Mouse (Mus musculus) cerebellum, adult 11-12 months (tissue): ENCODE measurements around the gene Ulk4.
A peak's percentile ranks its signal among the peaks of the same experiment; 100 is the strongest.

Experiments
- DNase-seq: peaks from one replicate; pipeline ENCODE4 v3.0.0; 2022

Gene Ulk4

GRCm38 (mm10) chr9:121176350-121176749, 100.6 kb downstream of the Ulk4 start:
- no peak for DNase-seq

- no peak for DNase-seq
These were observed 101.8 kb downstream of the Ulk4 start for GRCm38 (mm10) chr9:121175201-121175600.

- DNase-seq = no peak
These were observed 104.9 kb downstream of the Ulk4 start for GRCm38 (mm10) chr9:121172123-121172522.

DNA sequence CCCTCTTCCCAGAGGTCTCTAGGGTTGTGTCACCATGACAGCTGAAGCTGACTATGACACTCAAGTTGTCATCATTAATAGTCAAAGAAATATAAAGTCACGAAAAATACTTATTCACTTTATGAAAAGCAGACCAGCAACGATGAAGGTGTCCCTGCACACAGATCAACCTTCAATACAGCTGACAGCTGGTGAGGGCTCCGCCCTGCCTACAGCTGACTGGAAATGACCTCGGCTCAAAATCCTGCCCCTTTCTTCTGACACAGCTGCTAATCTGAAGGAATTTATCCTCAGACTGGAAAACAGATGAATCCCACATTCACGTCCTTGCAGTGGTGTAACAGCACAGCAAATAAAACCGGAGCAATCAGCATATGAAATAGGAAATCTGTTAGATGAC, 105.4 kb downstream of the Ulk4 start:
- DNase-seq = no peak

DNA sequence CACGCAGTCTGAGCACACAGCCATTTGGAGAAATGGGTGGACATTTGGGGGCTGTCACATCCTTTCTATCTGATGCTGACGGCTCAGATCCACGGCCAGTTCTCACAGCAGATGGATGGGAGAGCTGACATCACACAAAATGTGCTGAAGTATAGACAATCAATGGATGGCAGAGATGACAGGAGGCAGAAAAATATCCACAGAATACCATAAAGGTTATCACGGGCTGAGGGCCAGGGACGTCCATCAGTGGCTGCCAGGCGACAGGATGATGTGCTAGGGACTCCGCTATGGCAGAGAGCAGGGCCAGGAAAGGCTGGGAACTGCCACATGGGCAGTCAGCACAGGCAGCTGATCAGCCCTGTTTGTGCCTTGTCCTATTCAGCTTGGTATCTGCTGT, 112.4 kb downstream of the Ulk4 start:
- DNase-seq = no peak

DNA sequence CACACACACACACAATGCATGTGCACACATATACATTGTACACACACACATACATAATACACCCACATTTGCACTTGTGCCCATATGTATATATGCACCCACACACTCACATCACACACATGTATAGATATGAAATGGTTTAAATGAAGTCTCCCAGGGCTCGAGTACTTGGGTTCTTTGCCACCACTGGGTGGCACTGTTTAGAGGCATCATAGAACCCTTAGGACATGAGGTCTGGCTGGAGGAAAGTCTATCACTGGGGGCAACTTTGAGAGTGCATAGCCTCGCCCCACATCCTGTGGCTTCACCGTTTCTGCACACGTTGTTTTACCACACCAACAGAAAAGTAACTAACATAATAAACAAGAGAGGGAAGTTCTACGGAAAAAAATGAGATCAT, 114.2 kb downstream of the Ulk4 start:
- DNase-seq = no peak

DNA sequence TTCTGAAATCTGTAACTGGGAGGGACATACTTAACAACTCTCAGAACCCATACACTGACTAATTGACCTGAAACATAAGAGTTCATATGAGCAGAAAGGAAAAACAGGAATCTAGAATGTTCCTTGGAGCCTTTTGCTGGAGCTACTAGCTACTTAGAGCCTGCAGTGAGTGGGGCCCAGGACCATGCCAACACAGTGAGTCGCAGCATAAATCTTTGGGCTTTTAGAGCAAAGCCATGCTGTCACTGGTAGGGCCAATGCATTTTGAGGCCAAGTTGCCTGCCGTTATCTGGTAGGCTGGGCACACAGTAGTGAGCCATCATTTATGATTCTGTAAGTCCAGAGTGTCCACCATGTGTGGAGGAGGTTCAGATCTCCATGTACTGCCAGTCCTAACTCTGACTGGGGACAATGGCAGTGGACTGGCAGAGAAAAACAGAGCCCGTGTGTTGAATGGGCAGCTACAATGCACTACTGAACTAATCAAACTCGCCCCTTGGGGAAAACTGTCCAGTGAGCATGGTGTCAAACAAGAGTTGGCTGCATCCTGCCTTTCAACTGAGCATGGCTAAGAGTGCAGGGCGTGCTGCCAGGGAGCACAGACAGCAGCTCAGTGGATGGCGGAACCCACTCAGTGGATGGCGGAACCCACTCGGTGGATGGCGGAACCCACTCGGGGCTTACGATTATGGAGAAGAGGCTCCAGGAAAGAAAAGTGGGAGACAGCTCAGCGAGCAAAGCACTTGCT, 115.0 kb downstream of the Ulk4 start:
- no peak for DNase-seq

- no peak for DNase-seq
These were observed 120.7 kb downstream of the Ulk4 start for GRCm38 (mm10) chr9:121156253-121156831.

DNA sequence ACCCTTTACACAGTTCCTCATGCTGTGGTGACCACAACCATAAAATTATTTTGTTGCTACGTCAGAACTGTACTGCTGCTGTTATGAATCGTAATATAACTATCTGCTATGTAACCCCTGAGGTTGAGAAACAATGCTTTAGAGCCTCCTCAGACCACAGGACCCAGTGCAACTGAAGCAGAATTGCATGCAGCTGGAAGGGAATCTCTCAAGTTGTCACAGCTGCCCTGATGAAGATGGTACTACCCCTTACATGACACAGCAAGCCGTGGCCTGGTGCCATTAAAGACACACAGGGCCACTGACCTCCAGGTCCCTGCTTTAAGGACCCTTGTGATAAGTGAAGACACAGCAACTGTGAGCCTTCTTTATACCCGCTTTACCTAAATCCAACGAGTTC, 123.7 kb downstream of the Ulk4 start:
- DNase-seq = no peak

- DNase-seq = no peak
These were observed 128.4 kb downstream of the Ulk4 start for GRCm38 (mm10) chr9:121148602-121149001.

DNA sequence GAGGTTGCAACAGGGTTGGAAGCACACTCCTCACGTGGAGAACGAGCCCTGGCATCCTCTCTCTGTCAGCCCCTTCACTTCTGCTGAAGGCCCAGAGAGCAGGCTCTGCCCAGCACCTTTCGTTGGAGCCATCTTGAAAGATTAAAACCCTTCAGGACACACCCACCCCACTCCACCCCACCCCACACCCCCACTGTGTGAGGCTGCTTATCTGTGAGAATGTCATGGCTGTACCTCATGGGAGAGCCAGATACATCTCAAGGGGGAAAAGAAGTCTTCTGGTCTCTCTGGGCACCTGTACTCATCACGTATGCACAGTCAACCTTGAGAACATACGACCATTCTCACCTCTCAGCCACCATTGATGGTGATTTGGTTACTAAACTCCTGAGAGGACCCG, 133.8 kb downstream of the Ulk4 start:
- no peak for DNase-seq

- no peak for DNase-seq
These were observed 144.4 kb downstream of the Ulk4 start for GRCm38 (mm10) chr9:121132549-121132948.

GRCm38 (mm10) chr9:121129533-121129932, 147.5 kb downstream of the Ulk4 start:
- DNase-seq = no peak

DNA sequence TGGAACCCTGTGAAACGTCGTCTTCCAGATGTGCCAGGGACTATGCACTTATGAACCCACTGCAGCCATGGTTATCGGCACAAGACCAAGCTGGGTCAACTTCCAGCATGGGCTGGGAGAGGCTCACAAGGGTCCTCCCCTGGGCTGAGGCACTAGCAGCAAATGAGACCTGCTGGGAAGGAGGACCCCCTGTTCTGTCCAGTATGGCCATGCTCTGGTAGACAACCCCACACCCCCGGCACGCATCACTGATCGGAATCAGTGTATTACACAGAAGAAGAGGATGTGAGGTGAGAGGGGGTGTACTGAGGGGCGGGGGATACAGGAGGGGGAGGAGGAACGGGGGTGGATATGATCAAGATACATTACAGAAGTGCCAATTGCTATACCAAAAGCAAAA, 148.1 kb downstream of the Ulk4 start:
- DNase-seq = no peak

- no peak for DNase-seq
These were observed 150.0 kb downstream of the Ulk4 start for GRCm38 (mm10) chr9:121127025-121127424.

DNA sequence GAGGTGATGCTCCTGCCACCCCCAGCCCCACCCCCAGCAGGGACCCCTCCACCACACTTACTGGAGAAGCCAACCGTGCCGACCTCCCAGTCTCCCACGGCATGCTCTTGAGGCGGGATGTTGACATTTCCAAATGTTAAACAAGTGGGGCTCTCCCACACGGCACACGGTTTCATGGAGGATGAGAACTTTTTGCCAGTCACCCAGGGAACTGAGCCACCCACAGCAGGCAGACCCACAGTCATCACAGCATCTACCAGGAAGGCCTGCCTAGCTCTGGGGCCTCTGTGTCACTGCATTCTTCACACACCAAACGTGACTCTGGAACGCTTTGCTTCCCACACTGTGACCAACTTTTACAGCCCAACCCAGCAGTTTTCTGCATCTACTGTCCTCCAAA, 152.3 kb downstream of the Ulk4 start:
- no peak for DNase-seq

- no peak for DNase-seq
These were observed 155.0 kb downstream of the Ulk4 start for GRCm38 (mm10) chr9:121122039-121122438.

- no peak for DNase-seq
These were observed 159.1 kb downstream of the Ulk4 start for GRCm38 (mm10) chr9:121117936-121118335.

DNA sequence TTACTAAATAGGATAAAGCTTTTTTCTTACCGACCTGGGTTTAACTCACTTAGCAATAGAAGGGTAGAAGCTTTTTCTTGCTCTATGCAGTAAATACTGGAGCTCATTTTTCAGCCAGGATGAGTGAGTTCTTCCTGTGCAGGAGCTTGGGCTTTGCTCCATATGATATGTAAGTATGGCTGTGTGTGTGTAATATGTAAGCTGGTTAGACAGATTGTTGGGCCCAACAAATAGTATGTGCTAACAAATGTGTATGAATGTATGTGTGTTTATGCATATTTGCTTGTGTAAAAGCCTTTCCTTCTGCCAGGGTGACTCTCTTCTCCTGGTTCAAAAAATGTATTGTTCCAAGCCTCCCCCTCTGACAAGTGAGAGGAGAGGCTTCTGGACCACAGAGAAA, 164.9 kb downstream of the Ulk4 start:
- no peak for DNase-seq

GRCm38 (mm10) chr9:121108110-121108509, 168.9 kb downstream of the Ulk4 start:
- peak; percentile 72 for DNase-seq

- peak; percentile 98 for DNase-seq
These were observed 169.4 kb downstream of the Ulk4 start for GRCm38 (mm10) chr9:121107643-121108042.

DNA sequence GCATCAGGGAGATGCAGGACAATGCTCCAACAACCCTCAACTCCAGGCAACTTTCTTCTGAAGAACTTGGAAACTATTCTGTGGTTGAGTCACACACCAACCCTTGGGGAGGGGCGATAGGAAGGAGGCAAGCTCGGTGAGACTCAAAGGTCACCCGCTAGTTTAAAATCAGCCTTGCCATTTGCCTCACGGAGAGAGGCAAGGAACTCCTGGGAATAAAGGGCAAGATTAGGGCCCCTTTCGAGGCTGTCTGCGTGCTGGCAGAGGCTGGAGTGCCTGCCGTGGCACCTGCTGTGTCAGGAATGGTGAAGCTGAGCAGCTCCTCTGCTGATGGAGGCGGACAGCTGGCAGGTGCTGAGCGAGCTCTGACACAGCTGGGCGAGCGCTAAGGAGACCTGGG, 169.9 kb downstream of the Ulk4 start:
- no peak for DNase-seq

GRCm38 (mm10) chr9:121101516-121101915, 175.5 kb downstream of the Ulk4 start:
- no peak for DNase-seq

GRCm38 (mm10) chr9:121099453-121099852, 177.5 kb downstream of the Ulk4 start:
- no peak for DNase-seq

GRCm38 (mm10) chr9:121093760-121094159, 183.2 kb downstream of the Ulk4 start:
- no peak for DNase-seq
